Mouse (Mus musculus): ENCODE data around the gene Arhgap15. TPM values are rescaled to one million over a fixed set of nuclear protein-coding genes. Genes with fewer than 3 reads are reported as not detected.
A peak's percentile ranks its signal among the peaks of the same experiment; 100 is the strongest.

The Arhgap15 gene
- total RNA-seq, 2 experiments from 2014 or later: 9.4 to 9.5 TPM

- H3K4me3 ChIP-seq: no peak overlapping the region
- H3K27ac ChIP-seq: no peak overlapping the region
- DNase-seq (ENCODE audit: low spot score in 2 of 2): no peak
- no peak for TF ChIP-seq CTCF (conservative IDR thresholded peaks at IDR 0.05)
Observed at GRCm38 (mm10) chr2:44086403-44087056, 337.9 kb downstream of the Arhgap15 start.

- Histone ChIP-seq H3K4me3 (no peak overlapping the region), H3K27ac (no peak overlapping the region)
- TF ChIP-seq CTCF (conservative IDR thresholded peaks at IDR 0.05): no peak
- no peak for DNase-seq (ENCODE audit: low spot score in 2 of 2)
Observed at GRCm38 (mm10) chr2:44098552-44098951, 349.9 kb downstream of the Arhgap15 start.

- no peak for DNase-seq (ENCODE audit: low spot score in 2 of 2)
- Histone ChIP-seq H3K4me3 (no peak overlapping the region), H3K27ac (no peak overlapping the region)
- TF ChIP-seq CTCF (conservative IDR thresholded peaks at IDR 0.05): no peak
Observed at GRCm38 (mm10) chr2:44102351-44102750, 353.7 kb downstream of the Arhgap15 start.

GRCm38 (mm10) chr2:44103321-44103720, 354.7 kb downstream of the Arhgap15 start:
- Histone ChIP-seq H3K27ac (no peak overlapping the region), H3K4me3 (no peak overlapping the region)
- no peak for TF ChIP-seq CTCF (conservative IDR thresholded peaks at IDR 0.05)
- no peak for DNase-seq (ENCODE audit: low spot score in 2 of 2)

DNA sequence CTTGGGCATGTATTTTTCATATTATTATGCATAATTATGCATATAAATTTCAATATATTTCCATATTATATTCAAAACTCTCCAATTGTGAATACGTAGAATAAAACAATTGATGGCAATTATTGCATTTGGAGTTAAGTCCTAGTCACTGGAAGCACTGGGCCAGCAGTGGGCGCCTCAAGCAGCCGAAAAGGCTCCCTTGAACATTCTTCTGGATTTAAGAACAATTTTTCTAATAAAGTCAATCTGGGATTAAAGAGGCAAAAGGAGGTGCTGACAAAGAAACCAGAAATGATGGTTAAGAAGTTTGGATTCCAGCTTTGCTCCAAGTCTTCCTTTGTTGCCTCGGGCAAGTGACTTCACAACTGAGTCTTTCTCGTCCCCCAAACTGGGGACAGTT, 355.1 kb downstream of the Arhgap15 start:
- DNase-seq (ENCODE audit: low spot score in 2 of 2): no peak
- H3K27ac ChIP-seq: peak overlapping the region; percentile 71; the same call in 1 of the 2 replicates
- H3K4me3 ChIP-seq: no peak overlapping the region
- peak; percentile 74 for TF ChIP-seq CTCF (conservative IDR thresholded peaks at IDR 0.05)

DNA sequence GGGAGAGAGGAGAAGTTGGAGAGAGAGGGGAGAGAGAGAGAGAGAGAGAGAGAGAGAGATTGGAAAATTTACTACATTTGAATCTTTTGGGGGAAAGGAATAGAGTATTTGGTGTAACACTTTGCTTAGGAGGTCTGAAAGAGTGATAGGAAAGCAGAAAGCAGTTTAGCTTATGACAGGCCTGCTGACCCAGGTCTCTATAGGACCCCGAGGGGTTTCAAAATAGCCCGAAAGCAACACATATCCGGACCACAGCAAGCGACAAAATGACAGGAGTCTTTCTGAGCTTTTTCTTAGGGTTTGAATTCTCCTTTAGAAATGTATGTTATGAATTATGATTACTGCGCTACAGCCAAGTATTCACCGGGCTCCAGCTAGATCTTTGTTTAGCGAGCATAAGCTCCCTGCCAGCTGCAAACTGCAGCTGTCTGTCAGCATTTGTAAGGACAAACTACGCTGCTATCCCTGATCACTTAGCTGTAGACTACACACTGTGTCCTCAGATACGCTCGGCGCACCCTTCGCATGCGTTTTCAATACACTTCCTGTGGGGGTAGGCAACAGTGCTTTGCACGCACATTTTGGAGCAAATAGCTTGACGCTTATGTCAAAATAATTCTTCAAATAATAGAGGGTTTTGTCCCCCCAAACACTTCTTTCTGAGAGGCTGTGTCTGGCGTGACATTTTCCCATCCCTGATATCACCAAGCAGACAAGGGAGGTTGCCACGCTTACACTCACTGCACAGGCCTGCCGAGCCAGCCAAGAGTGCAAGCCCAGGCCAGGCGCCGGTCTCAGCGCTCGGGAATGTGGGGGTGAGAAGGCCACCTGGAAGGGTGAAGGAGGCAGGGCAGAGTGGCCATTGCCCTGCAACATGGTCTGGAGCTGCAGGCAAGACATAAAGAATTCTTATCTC, 355.9 kb downstream of the Arhgap15 start:
- DNase-seq (ENCODE audit: low spot score in 2 of 2): no peak
- H3K4me3 ChIP-seq: no peak overlapping the region
- peak; percentile 11; the same call in 1 of the 2 replicates for TF ChIP-seq CTCF (conservative IDR thresholded peaks at IDR 0.05)
- peak overlapping the region; percentile 71 for H3K27ac ChIP-seq

- no peak for TF ChIP-seq CTCF (conservative IDR thresholded peaks at IDR 0.05)
- Histone ChIP-seq H3K4me3 (no peak overlapping the region), H3K27ac (peak overlapping the region; percentile 71)
- DNase-seq (ENCODE audit: low spot score in 2 of 2): no peak
Observed at GRCm38 (mm10) chr2:44105198-44105555, 356.6 kb downstream of the Arhgap15 start.

DNA sequence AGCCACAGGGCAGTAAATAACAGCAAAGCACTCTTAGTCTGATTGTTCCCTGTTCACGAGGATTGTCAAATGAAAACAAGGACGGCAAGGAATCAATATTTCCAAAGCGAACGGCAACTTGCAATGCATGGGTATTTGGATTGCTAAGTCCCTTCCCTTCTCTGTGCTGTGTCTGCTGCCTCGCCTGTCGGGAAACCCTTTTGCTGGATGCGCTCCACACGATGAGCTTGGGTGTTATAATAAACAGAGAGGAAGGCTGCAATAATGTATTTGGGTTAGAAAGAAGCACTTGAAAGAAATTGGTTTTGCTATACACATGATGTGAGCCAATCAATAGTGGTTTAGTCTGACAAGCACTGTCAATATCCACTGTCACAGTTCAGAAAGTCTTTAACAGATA, 357.7 kb downstream of the Arhgap15 start:
- DNase-seq (ENCODE audit: low spot score in 2 of 2): no peak
- H3K4me3 ChIP-seq: no peak overlapping the region

GRCm38 (mm10) chr2:44111276-44111675, 362.7 kb downstream of the Arhgap15 start:
- no peak for TF ChIP-seq CTCF (conservative IDR thresholded peaks at IDR 0.05)

More for the DNA sequence above, 357.7 kb downstream of the Arhgap15 start:
- no peak overlapping the region for H3K27ac ChIP-seq
- TF ChIP-seq CTCF (conservative IDR thresholded peaks at IDR 0.05): no peak

DNA sequence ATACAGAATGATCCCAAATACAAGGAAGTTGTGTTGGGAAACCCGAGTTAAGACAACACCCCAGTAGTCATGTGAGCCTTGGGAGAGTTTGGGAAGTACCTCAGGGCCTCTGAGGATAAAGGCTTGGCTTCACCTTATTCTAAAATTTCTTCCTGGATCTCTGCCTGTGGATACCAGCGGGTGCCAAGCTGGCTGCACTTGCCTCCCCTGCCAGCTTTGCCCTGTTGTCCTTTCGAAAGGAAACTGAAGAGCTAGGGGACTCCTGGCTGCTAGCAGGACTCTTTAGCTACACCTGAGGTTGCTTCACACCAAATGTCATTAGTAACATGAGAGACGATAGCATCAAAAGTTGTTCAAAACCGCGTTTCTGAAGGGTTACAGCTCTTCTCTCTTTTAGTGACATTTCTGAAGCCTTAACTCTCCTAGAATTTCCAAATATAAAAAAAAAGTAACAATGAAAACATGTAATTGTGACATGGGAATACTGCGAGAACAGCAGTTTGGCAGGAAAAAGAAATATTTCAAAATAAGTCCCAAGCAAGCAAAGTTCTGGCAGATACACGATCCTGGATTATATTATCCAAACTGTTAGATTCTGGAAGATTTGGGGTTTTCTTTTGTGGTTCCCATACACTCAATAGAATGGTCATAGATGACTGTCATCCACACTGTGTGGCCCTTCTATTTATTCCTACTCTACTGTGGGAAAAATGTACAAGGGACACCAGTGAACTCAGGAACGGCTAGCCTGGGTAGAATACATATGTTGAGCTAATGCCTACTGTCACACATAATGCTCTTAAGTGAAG, 364.6 kb downstream of the Arhgap15 start:
- no peak for DNase-seq (ENCODE audit: low spot score in 2 of 2)
- Histone ChIP-seq H3K4me3 (no peak overlapping the region), H3K27ac (no peak overlapping the region)
- no peak for TF ChIP-seq CTCF (conservative IDR thresholded peaks at IDR 0.05)

More at GRCm38 (mm10) chr2:44111276-44111675, 362.7 kb downstream of the Arhgap15 start:
- DNase-seq (ENCODE audit: low spot score in 2 of 2): no peak
- H3K27ac ChIP-seq: no peak overlapping the region
- H3K4me3 ChIP-seq: no peak overlapping the region

DNA sequence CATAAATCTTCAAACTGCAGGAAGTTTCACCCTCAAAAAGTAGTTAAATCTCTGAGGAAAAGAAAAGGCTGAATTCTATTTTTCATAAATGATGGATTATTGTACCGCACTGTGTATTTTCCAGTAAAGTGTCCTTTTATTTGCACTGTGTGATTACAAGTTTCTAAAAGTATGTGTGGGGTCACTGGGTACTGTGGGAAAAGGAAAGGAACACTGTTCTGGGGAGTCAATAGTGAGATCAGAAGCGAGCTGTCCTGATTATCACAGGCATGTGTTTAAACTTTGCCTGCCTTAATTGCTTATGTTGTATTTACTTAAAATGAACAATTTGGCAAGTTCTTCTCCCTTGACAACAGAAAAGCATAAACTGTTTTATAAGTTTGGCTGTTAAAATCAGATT, 365.7 kb downstream of the Arhgap15 start:
- Histone ChIP-seq H3K4me3 (no peak overlapping the region), H3K27ac (no peak overlapping the region)
- TF ChIP-seq CTCF (conservative IDR thresholded peaks at IDR 0.05): no peak
- no peak for DNase-seq (ENCODE audit: low spot score in 2 of 2)

GRCm38 (mm10) chr2:44121162-44121561, 372.5 kb downstream of the Arhgap15 start:
- no peak for TF ChIP-seq CTCF (conservative IDR thresholded peaks at IDR 0.05)
- DNase-seq (ENCODE audit: low spot score in 2 of 2): no peak
- no peak overlapping the region for H3K4me3 ChIP-seq
- no peak overlapping the region for H3K27ac ChIP-seq

DNA sequence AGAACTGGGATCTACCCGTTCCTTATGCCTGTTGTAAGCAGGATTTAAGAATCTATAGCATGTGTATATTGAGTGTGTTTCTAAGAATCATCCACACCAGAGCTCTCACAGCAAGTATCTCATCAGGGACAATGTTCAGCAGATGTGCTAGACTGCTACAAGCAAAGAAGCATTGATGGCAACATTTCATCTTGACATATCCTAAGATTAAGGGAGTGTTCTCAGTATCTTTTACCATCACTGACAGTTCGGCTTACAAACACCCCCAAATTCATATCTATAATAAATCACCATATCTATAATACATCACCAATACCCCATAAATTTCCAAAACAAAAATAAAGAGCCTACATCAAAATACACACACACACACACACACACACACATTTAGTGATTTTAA, 374.6 kb downstream of the Arhgap15 start:
- no peak for DNase-seq (ENCODE audit: low spot score in 2 of 2)
- TF ChIP-seq CTCF (conservative IDR thresholded peaks at IDR 0.05): no peak
- Histone ChIP-seq H3K27ac (no peak overlapping the region), H3K4me3 (no peak overlapping the region)
